Mouse (Mus musculus): ENCODE measurements at regions not wholly inside any gene's neighbourhood (a gene's known extent, or its start where the extent isn't known, plus 50 kb on each side); places are given as distances from the start of the nearest gene placed in this dataset.

DNA sequence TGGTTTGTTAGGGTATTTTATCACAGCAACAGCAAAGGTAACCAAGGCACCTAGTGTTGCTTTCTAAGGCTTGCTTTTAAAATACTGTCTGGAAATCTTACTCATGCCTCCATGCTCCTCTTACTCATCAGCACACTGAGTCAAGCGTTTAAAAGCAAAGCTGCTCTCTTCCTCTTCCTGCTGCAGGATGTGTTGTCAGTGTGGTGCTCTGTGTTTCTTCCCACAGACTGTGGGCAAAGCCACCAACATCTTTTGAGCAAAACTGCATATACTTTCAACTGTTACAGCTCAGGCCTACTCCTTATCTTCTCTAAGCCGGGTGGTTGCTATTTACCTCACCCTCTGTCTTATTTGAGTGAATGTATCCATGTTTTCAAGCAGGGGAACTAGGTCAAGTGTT, 144.0 kb upstream of the Topaz1 start:
- TF ChIP-seq CTCF (IDR thresholded peaks at IDR 0.05; ENCODE audit: borderline replicate concordance, extremely low read depth, insufficient read depth, insufficient read length) (no peak), POLR2A (IDR thresholded peaks at IDR 0.05; ENCODE audit: borderline replicate concordance, extremely low read depth, insufficient read depth, insufficient read length, poor library complexity, severe bottlenecking) (no peak)
